Mouse (Mus musculus) MEL (cell line): Measurements from ENCODE around the gene Stx19.

Experiments
- CTCF ChIP-seq, 3 experiments: IDR thresholded peaks in 2 of 3; conservative IDR thresholded peaks in 1 of 3; 2 replicates each; pipeline ENCODE4 v1.5.1; 2011 to 2012; ENCODE audit warnings: low read length in 3 of 3, low read depth in 2 of 3, mild to moderate bottlenecking in 2 of 3, improper control_type of control experiment in 1 of 3, inconsistent platforms in 1 of 3, mixed read lengths in 1 of 3, moderate library complexity in 1 of 3; ENCODE audit not compliant: control insufficient read depth in 1 of 3, insufficient read depth in 1 of 3, poor library complexity in 1 of 3, severe bottlenecking in 1 of 3
- ETS1 ChIP-seq: IDR thresholded peaks from 2 replicates; pipeline ENCODE4 v1.6.1; 2012; ENCODE audit warnings: low read depth, mild to moderate bottlenecking, inconsistent platforms, low read length, improper control_type of control experiment, moderate library complexity
- MAFK ChIP-seq: IDR thresholded peaks from 2 replicates; pipeline ENCODE4 v1.6.1; 2011; ENCODE audit warnings: low read depth, mild to moderate bottlenecking, low read length, improper control_type of control experiment, borderline replicate concordance
- POLR2AphosphoS2 ChIP-seq: IDR thresholded peaks from 2 replicates; pipeline ENCODE4 v1.6.1; 2011; ENCODE audit warnings: low read length, improper control_type of control experiment
- TAL1 ChIP-seq: IDR thresholded peaks from 2 replicates; pipeline ENCODE4 v1.6.1; 2012; ENCODE audit warnings: mild to moderate bottlenecking, inconsistent platforms, low read length, moderate library complexity, mixed read lengths

DNA sequence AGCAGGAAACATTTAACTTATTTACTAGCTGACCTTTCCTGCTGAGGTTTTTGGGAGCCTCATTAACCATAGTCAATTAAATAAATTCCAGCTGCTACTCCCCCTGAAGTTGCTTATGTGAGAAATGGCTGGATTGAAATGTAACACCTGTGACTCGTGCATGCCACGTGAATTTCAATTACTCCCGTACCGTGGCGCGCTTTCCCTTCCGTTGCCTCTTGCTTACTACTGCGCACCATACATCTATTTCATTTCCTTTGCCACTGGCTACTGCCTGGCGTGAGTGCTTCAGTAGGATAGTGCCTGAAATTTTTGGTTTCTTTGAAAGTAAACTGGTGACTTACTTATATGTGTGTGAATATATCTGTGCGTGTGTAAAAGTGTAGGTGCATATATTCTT lies 36.2 kb upstream of the Stx19 start:
- no peak for TF ChIP-seq MAFK
- TF ChIP-seq POLR2AphosphoS2 = no peak
- no peak for TF ChIP-seq CTCF (IDR thresholded peaks at IDR 0.05 in 2 of 3, conservative IDR thresholded peaks at IDR 0.05 in 1 of 3; ENCODE audit: control insufficient read depth in 1 of 3, insufficient read depth in 1 of 3, low read depth in 2 of 3, low read length in 3 of 3, poor library complexity in 1 of 3, severe bottlenecking in 1 of 3)
- no peak for TF ChIP-seq ETS1
- no peak for TF ChIP-seq TAL1
